Mouse (Mus musculus) embryonic facial prominence, embryonic 10.5 days (tissue): ENCODE data around the gene Klrc2. TPM values are rescaled to one million over a fixed set of nuclear protein-coding genes. Genes with fewer than 3 reads are reported as not detected.
"Not testable (repeated sequence)": the region's sequence is repeated elsewhere in the genome, so short reads cannot be mapped to it uniquely, and the experiment has no call there.

ENCODE experiments used
- DNase-seq: peaks from one replicate; pipeline ENCODE4 v3.0.0-alpha.2; 2017; ENCODE audit warnings: low spot score
- H3K27ac ChIP-seq: fragments of 300-500 bp; sonication (generic); replicated peaks from 2 replicates; pipeline ENCODE4 v1.5.1; 2016; ENCODE audit warnings: mild to moderate bottlenecking
- H3K27me3 ChIP-seq: fragments of 300-500 bp; sonication (generic); replicated peaks from 2 replicates; pipeline ENCODE4 v1.6.1; 2016; ENCODE audit warnings: low read depth, mild to moderate bottlenecking; ENCODE audit not compliant: poor library complexity, severe bottlenecking
- H3K36me3 ChIP-seq: fragments of 300-500 bp; sonication (generic); replicated peaks from 2 replicates; pipeline ENCODE4 v1.6.1; 2016; ENCODE audit warnings: mild to moderate bottlenecking, moderate library complexity
- H3K4me1 ChIP-seq: fragments of 300-500 bp; sonication (generic); 2 replicates; pipeline ENCODE4 v1.6.1; 2016
- H3K4me3 ChIP-seq: fragments of 300-500 bp; sonication (generic); 2 replicates; pipeline ENCODE4 v1.5.1; 2016; ENCODE audit warnings: mild to moderate bottlenecking, moderate library complexity
- H3K9me3 ChIP-seq: fragments of 300-500 bp; sonication (generic); 2 replicates; pipeline ENCODE4 v1.6.1; 2016; ENCODE audit warnings: mild to moderate bottlenecking
- WGBS: fragments of 180-500 bp; shearing (Covaris S2); methylation state at CpG from one replicate; pipeline ENCODE4 v1.1.7; 2016; 5-methylcytosine and 5-hydroxymethylcytosine counted together
- microRNA-seq: library from miRNA; unstranded; fragments of <30 nt; microRNA quantifications from one replicate; pipeline ENCODE4, GENCODE M21; 2017
- polyA plus RNA-seq: library from polyadenylated mRNA; unstranded; fragments of >200 nt; fragmentation: Nextera tagmentation; extraction: Ambion mirVana; gene quantifications from 2 replicates; pipeline ENCODE4 v1.2.1, GENCODE M21; 2016

The Klrc2 gene
- polyA plus RNA-seq = not detected in 2 replicates

DNA sequence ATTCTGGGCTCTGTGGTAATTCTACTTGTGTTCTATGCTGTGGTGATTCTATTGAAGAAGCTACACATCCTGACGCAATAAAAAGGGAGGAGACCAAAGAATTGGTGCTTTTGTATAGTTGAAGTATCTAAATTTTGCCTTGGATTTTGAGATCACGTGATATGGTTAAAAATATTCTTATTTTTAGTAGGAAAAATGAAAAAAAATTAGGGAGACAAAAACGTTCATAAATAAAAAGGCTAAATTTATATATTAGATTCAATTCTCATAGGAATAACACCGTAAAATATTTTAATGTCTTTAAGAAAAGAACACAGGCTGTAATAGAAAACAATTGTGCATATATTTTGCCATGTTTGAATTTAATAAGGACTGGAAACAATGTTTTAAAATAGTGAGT is at the start of gene Klrc2:
TSS of gene Klrc2 (minus strand) at position 101 of the 400 bp plus-strand sequence.
- not testable (repeated sequence) for H3K27me3 ChIP-seq, H3K4me1 ChIP-seq, H3K27ac ChIP-seq, DNase-seq, H3K4me3 ChIP-seq, H3K9me3 ChIP-seq, H3K36me3 ChIP-seq
- WGBS = 78% methylated on average over 4 of the region's 4 CpGs

DNA sequence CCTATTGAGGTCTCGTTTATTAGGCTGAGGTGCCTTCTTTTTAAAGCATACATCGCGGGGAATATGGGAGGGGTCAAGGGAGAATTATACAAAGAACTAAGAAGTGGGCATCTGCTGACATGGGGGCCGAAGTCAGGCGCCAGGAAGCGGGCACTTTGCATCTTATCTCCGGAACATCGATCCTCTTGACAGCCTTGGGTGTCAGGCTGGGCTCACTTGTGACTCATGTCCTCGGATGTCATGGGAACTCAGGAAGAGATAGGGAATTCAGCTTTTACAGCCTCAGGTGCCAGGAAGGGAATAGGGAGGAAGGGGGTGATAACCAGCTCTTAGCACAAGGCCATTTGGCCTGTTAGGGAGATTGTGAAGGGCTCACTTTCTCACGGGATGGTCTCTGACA is 30.9 kb upstream of the Klrc2 start:
- DNase-seq, H3K27ac ChIP-seq, H3K36me3 ChIP-seq, H3K27me3 ChIP-seq, H3K9me3 ChIP-seq, H3K4me1 ChIP-seq, H3K4me3 ChIP-seq: not testable (repeated sequence)
- 84% methylated on average over 10 of the region's 10 CpGs for WGBS

DNA sequence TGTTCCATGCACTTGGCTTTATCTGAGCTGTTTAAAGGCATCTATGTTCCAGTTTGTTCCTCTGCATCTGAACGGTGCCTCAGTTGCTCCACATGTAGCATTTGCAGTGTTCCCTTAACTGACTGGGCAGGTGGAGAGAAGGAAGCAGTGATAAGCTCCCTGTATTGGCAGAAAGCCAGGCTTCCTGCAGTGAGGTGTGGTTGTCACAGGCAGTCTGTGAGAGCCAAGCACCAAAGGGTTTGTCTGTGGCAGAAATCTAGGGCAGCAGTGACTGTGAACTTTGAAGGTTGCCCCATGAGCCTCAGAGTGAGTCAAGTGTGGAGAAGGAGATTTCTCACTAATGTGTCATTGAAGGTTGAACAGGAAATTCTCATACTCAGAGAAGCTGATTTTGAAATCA is 19.9 kb upstream of the Klrc2 start:
- no peaks in the 10 kb centered on the region for H3K36me3 ChIP-seq
- WGBS = 74% methylated on average over 1 of the region's 1 CpGs

DNA sequence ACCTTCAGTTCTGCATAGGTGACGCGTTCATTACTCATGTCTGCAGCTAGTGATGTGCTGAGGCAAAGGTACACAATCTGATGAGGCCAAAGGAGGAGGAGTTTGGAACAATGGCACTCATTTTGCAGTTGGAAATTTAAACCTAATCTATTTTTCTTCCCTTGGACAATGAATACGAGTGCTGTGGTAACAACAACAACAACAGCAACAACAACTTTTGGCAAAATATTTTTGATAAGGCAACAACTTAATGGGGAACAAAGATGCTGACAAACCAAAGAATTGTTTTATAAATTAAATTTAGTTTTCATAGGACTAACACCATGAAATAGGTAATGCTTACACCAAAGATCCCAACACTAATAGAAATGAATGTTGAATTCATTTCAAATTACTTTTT is 18.4 kb upstream of the Klrc2 start, which contains the start of gene Klrc1:
TSS of gene Klrc1 (minus strand) at position 101 of the 400 bp plus-strand sequence.
- Histone ChIP-seq H3K4me1 (no peaks in the 10 kb centered on the region), H3K27me3 (no peaks in the 10 kb centered on the region), H3K27ac (no peak within 1 kb of the TSS), H3K36me3 (no peaks in the 10 kb centered on the region), H3K9me3 (no peaks in the 10 kb centered on the region), H3K4me3 (no peak within 1 kb of the TSS)
- DNase-seq = no peak
- WGBS = 77% methylated on average over 3 of the region's 3 CpGs

More for the DNA sequence above, 19.9 kb upstream of the Klrc2 start:
- DNase-seq = no peak
- Histone ChIP-seq H3K4me1 (no peaks in the 10 kb centered on the region), H3K9me3 (0 out of 2 replicates have a peak, but pooled peaks cover 4% of the 10 kb centered on the region), H3K27me3 (no peaks in the 10 kb centered on the region), H3K27ac (no peak overlapping the region), H3K4me3 (no peak overlapping the region)

DNA sequence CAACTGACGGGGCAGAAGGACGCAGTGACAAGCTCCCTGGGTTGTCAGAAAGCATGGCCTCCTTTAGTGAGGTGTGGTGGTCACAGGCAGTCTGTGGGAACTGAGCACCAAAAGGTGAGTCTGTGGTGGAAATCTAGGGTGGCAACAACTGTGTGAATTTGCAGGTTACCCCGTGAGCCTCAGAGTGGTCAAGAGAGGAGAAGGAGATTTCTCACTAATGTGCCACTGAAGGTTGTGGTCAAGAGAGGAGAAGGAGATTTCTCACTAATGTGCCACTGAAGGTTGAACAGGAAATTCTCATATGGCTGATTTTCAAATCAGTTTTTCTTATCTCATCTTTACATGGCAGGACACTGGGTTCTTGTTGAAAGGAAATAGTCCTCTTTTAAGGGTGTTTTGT is 812 bp upstream of the Klrc2 start:
- H3K4me1 ChIP-seq, H3K9me3 ChIP-seq, H3K27ac ChIP-seq, H3K4me3 ChIP-seq, DNase-seq, H3K36me3 ChIP-seq, H3K27me3 ChIP-seq: not testable (repeated sequence)
- WGBS = 80% methylated on average over 1 of the region's 3 CpGs

DNA sequence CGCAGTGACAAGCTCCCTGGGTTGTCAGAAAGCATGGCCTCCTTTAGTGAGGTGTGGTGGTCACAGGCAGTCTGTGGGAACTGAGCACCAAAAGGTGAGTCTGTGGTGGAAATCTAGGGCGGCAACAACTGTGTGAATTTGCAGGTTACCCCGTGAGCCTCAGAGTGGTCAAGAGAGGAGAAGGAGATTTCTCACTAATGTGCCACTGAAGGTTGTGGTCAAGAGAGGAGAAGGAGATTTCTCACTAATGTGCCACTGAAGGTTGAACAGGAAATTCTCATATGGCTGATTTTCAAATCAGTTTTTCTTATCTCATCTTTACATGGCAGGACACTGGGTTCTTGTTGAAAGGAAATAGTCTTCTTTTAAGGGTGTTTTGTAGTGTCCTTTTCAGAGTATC is 16.4 kb downstream of the Klrc2 start:
- not testable (repeated sequence) for H3K36me3 ChIP-seq, DNase-seq, H3K4me1 ChIP-seq, H3K9me3 ChIP-seq, H3K4me3 ChIP-seq, H3K27me3 ChIP-seq, H3K27ac ChIP-seq
- WGBS = 90% methylated on average over 1 of the region's 3 CpGs

DNA sequence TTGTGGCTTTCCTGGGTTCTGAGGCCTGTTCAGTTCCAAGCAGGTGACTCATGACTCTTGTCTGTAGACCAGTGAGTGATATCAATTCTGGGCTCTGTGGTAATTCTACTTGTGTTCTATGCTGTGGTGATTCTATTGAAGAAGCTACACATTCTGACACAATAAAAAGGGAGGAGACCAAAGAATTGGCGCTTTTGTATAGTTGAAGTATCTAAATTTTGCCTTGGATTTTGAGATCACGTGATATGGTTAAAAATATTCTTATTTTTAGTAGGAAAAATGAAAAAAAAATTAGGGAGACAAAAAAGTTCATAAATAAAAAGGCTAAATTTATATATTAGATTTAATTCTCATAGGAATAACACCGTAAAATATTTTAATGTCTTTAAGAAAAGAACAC is 17.3 kb downstream of the Klrc2 start, which contains the start of gene Klrc3:
TSS of gene Klrc3 (minus strand) at position 101 of the 400 bp plus-strand sequence.
- not testable (repeated sequence) for H3K27ac ChIP-seq, H3K4me1 ChIP-seq, H3K36me3 ChIP-seq, H3K27me3 ChIP-seq, DNase-seq, H3K4me3 ChIP-seq, H3K9me3 ChIP-seq
- WGBS = 84% methylated on average over 3 of the region's 3 CpGs

DNA sequence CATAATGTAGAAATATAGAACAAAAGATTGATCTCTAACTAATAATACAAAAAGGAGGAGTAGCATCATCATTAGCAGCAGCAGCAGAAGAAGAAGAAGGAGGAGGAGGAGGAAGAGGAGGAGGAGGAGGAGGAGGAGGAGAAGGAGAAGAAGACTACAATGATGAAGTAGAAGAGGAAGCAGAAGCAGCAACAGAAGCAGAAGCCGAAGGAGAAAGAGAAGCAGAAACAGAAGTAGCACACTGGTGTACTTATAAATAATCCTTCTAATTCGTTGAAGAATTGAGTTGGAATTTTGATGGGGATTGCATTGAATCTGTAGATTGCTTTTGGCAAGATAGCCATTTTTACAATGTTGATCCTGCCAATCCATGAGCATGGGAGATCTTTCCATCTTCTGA is 29.4 kb downstream of the Klrc2 start:
- not testable (repeated sequence) for H3K9me3 ChIP-seq, H3K27ac ChIP-seq, DNase-seq, H3K4me1 ChIP-seq, H3K4me3 ChIP-seq, H3K27me3 ChIP-seq, H3K36me3 ChIP-seq
- 79% methylated on average over 2 of the region's 2 CpGs for WGBS

DNA sequence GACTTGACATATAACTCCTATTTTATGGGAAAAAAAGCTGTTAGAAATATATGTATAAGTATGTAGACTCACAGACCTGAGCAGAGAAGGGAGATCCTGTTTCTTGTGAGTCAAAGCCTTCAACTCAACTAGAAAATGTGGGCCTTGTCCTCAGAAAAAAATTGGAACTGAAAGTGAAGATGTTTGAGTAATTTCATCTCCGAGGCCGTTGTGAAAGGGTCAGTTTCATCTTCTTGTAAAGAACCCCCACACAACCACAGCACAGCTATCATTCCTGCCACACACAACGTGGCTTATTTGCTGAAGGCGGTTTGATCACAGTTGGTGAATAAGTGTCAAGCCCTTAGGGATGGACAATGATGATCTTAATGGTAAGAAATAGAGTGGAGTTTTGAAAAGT is 36.8 kb downstream of the Klrc2 start, which contains the start of gene Klrk1:
TSS of gene Klrk1 (minus strand) at position 130 of the 400 bp plus-strand sequence.
- no peaks in the 10 kb centered on the region for H3K27me3 ChIP-seq
- no peaks in the 10 kb centered on the region for H3K9me3 ChIP-seq
- no peak within 1 kb of the TSS for H3K27ac ChIP-seq
- H3K4me1 ChIP-seq = no peaks in the 10 kb centered on the region
- no peaks in the 10 kb centered on the region for H3K36me3 ChIP-seq
- no peak for DNase-seq
- H3K4me3 ChIP-seq = no peak within 1 kb of the TSS
- 82% methylated on average over 4 of the region's 4 CpGs for WGBS

DNA sequence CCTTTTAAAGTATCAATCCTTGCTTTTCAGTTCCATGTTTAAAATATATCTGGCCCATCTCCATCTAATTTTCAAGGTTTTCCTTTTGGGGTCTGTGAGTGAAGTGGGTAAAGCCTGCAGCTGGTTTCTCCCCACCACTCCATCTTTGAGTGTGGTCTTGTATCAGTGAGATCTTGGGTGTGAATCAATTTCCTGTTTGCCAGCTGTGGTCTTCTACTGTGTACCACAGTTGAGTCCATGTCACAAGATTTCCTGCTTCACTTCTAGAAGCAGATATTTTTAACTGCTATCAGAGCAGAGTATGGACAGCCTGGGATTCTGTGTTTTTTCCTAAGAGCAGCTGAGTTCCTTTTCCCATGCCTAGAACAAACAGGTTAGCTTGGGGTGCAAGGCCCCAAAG is 52.1 kb downstream of the Klrc2 start:
- H3K36me3 ChIP-seq = no peaks in the 10 kb centered on the region

More for the DNA sequence above, 52.1 kb downstream of the Klrc2 start:
- Histone ChIP-seq H3K4me1 (no peaks in the 10 kb centered on the region), H3K27me3 (no peaks in the 10 kb centered on the region), H3K9me3 (no peaks in the 10 kb centered on the region), H3K27ac (no peak overlapping the region), H3K4me3 (no peak overlapping the region)
- DNase-seq = no peak

Small RNA genes lying within 50 kb of the gene (microRNA-seq; reads per million reads assigned to microRNA genes)
- gene Mir680-1 = not detected

Other genes with a start within 250 kb of the Klrc2 start
- gene Clec1a, start 208.7 kb downstream of the Klrc2 start, polyA plus RNA-seq = 0.82 and 0.89 TPM in 2 replicates
- 0.06 TPM in 1 of 2 replicates, not detected in the other for gene Olr1, start 153.5 kb downstream of the Klrc2 start, polyA plus RNA-seq
- not detected in 2 replicates for gene Tmem52b, start 148.1 kb downstream of the Klrc2 start, polyA plus RNA-seq
- gene Gabarapl1, start 127.5 kb downstream of the Klrc2 start, polyA plus RNA-seq = 44.9 and 46.5 TPM in 2 replicates
- not detected in 2 replicates for gene Klre1, start 82.8 kb downstream of the Klrc2 start, polyA plus RNA-seq
- not detected in 2 replicates for gene Klrd1, start 68.9 kb downstream of the Klrc2 start, polyA plus RNA-seq
- 0.04 and 0.13 TPM in 2 replicates for gene Klrk1, start 36.8 kb downstream of the Klrc2 start, polyA plus RNA-seq
- not detected in 2 replicates for gene Klrc3, start 17.4 kb downstream of the Klrc2 start, polyA plus RNA-seq
- not detected in 2 replicates for gene Klrc1, start 18.3 kb upstream of the Klrc2 start, polyA plus RNA-seq
- not detected in 2 replicates for gene Klri1, start 56.4 kb upstream of the Klrc2 start, polyA plus RNA-seq
- gene Klri2, start 79.8 kb upstream of the Klrc2 start, polyA plus RNA-seq = not detected in 2 replicates
- not detected in 2 replicates for gene Gm156, start 123.6 kb upstream of the Klrc2 start, polyA plus RNA-seq
- not detected in 2 replicates for gene Gm17631, start 202.0 kb upstream of the Klrc2 start, polyA plus RNA-seq
- not detected in 2 replicates for gene Klra17, start 216.0 kb upstream of the Klrc2 start, polyA plus RNA-seq